Mouse (Mus musculus) heart, adult 11 months (tissue): Measurements from ENCODE around the gene Map2k1.
"Not testable (repeated sequence)": the region's sequence is repeated elsewhere in the genome, so short reads cannot be mapped to it uniquely, and the experiment has no call there.

Experiments
- DNase-seq: peaks from one replicate; pipeline ENCODE4 v3.0.0; 2022

Gene Map2k1

DNA sequence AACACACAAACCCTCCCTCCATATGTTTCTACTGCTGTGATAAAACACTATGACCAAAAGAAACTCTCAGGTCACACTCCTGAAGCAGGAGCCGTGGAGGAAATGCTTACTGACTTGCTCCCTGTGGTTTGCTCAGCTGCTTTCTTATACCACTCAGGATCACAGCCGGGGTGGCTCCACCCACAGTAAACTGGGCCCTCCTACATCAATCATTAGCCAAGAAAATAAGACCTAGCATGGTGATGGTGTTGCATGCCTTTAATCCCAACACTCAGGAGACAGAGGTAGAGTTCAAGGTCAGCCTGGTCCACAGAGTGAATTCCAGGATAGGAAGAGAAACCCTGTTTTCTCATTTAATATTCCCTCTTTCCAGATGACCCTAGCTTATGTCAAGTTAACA lies 53.5 kb downstream of the Map2k1 start:
- no peak for DNase-seq

DNA sequence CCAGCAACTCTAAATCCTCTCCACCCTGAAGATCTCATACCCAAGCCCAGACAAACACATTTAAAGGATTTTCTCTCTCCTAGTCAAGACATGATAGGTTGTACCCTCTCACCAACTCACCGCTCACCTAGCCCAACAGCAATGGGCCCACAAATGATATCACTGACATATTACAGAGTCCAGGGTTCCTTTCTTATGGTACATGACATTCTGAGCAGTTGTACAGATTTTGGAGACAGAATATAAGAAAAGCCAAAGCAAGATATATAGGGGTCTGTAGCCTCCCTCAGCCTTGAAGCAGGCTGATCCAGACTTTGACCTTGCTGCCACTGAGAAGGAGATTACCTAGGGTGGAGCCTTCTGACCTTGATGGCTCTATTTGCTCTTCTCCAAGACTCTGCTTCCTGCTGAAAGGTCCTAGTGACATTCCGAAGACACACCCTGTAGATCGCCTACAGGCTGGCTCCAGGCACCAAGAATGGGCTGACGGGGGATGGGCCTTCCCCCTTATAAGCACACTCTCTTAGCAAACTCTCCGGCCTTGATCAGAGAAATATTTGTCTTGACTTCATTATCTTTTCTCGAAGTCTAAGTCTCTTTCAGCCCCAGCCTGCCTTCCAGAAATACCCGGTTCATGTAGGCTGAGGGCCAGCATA lies 54.5 kb downstream of the Map2k1 start:
- DNase-seq: not testable (repeated sequence)

DNA sequence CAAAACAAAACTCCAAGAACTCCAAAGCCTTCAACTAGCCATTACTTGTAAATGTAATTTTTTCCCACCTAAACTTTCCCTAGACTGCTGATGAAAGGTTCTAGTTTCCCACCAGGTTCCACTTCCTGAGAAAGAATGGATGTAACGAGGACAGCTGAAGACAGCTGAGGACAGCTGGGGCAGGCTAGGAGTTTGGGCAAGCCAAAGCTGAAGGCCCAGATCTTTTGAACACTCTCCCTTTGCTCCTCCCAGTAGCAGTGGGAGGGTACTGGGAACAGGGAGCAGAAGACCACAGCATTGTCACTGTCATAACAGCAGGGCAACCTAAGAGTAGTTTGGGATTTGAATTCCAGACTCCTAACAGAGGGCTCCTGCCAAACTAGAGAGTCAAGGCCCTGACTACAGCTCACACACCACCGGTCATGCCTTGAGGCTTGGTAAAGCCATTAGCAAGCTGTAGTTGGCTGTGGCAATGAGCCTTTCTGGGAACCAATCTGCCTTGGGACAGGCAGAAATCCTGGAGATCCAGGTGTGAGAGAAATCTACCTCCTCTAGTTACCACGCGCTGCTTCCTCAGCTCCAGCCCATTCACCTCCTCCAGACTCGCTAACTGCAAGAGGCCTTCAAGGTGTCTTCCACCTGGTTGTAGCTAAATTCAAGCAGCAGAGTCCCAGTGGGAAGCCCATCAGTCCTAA lies 55.2 kb downstream of the Map2k1 start:
- peak; percentile 90 for DNase-seq

DNA sequence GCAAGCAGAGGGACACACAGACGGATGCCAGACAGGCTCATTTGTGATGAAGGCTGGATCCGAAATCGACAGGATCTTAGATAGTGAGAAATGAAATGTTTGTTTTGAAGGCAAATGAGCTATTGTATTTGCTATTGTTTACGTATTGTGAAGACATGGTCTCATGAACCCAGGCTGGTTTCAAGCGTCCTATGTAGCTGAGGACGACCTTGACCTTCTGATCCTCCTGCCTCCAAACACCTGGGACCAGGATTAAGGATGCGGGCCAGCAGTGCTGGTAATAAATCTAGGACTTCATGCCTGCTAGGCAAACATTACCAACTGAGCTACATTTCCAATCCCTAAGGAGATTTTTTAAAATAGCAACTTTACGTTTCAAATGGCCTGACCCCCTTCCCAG lies 55.9 kb downstream of the Map2k1 start:
- no peak for DNase-seq

DNA sequence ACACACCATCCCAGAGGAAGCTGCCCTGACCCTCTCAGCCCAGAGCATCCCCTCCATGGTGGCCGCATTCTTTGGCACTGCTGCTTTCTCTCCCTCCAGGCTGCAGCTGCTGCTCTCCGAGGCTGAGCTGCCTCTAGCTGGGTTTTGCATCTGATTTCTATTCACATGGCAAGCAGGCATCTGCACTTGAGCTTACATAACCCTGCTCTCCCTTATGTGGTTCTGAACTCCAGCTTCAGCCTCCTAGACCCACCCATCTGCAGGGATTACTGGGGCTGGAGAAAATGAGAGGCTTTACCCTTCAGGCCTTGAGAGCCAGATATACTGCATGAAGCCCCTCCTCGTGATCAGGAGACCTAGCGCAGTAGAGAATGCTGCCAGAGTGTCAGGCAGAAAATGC lies 57.9 kb downstream of the Map2k1 start:
- DNase-seq: peak; percentile 91

DNA sequence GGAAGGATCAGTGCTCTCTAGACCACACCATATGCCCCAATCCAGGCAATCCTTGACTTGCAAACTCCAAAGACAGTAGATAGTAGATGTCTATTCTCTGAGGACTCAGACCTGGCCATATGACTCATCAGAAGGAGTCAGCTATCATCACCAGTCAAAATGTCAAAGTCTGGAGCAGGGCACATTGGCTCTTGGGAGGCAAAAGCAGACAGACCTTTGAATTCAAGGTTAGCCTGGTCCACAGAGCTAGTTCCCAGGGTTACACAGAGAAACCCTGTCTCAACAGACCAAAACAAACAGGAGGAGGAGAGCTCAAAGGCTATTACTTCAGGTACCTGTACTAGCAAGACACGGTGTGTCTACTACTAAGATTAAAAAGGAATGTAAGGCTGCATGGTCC lies 59.6 kb downstream of the Map2k1 start:
- DNase-seq: no peak

DNA sequence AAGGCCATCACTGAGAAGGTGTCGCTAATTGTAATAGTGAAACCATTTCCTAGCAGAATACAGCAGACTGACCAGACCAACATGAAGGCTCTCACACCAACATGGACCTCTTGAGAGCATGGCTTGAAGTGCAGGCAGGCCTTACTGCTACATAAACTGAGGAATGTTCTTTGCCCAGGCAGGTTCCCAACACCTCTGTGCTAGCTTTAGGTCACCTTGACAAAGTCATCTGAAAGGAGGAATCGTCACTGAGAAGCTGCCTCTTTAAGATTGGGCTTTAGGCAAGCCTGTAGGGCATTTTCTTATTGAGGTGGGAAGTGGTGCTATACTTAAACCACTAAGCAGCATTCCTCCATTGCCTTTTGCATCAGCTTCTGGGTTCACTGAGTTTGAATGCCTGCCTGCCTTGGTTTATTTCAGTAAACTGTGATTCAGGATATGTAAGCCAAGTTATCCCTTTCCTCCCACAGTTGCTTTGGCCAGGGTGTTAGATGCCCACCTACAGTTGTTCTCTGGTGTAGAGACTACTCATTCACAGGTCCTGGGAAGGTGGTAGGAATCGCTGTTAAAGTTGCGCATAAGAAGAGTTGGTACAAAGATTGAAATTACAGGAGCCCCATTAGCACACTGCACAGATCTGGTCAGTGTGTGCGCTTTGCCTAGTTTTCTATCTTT lies 69.1 kb downstream of the Map2k1 start:
- DNase-seq: no peak

DNA sequence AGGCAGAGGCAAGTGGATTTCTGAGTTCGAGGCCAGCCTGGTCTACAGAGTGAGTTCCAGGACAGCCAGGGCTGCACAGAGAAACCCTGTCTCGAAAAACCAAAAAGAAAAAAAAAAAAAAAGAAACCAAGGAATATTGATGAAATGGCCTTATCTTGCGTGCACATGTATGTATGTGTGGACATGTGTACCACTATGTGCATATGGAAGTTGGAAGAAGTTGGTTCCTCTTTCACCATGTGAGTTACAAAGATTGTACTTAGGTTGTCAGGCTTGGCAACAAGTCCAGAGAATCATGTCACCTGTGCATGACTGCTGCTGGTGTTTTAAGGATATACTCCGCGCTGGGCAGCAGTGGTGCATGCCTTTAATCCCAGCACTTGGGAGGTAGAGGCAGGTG lies 70.1 kb downstream of the Map2k1 start:
- not testable (repeated sequence) for DNase-seq

DNA sequence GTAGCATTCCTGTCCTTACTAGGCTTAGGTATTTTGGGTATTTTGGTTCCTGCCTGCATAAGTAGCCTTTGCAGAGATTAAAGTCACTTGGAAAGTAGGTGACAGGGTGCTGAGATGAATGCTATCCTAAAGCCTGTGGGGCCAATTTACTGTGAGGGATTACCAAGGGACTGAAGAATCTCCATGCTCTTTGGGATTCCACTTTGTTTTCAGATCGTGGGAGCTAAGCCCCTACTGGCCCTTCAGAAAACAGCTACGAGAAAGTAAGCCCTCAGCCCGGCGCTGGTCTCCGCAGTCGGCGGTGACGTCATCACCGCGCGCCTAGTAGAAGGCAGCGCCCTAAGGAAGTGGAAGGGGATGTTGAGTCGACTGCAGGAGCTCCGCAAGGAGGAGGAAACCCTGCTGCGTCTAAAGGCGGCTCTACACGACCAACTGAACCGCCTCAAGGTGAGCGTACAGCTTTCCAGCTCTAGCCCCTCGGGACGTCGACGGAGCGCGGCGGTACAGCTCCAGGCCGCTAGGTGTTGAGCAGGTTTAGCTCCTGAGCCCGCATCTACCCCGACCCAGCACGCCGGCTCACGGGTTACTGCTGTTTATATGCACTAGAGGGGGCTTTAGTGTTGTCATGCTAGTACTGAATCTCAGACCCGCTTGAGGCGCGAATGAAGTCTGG lies 74.3 kb downstream of the Map2k1 start, which contains the start of gene Snapc5:
TSS of gene Snapc5 (plus strand) at position 301 of the 673 bp plus-strand sequence.
- DNase-seq: peak; percentile 99

DNA sequence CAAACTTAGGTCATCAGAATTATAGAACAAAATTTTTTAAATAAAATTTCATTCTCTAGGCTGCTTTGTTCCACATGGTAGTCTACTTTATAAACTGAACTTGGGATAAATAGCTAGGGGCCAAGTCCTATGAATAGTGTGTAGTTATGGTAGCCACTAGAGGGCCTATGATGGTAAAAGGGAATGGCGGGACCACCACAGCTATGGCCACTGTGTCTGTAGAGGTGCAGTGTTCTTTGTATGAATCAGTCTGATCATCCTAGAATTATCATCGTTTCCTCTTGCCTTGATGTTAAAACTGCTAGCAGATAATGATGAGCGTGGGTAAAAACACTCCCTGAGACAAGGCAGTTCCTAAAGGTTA lies 74.8 kb downstream of the Map2k1 start:
- no peak for DNase-seq

DNA sequence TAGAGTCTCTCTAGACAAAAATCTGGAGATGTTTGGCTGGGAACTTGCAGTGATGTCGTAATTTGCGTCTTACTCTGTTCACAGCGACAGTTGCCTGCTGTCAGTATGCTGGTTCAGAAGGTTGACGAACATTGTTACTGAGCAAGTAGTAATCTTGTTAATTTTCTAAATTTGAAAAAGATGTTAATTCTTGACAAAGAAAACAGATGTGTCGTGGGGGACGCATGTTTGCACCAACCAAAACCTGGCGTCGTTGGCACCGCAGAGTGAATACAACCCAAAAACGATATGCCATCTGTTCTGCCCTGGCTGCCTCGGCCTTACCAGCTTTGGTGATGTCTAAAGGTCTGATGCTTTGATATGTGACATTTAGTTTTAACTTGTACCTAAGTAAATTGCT lies 78.1 kb downstream of the Map2k1 start:
- no peak for DNase-seq

DNA sequence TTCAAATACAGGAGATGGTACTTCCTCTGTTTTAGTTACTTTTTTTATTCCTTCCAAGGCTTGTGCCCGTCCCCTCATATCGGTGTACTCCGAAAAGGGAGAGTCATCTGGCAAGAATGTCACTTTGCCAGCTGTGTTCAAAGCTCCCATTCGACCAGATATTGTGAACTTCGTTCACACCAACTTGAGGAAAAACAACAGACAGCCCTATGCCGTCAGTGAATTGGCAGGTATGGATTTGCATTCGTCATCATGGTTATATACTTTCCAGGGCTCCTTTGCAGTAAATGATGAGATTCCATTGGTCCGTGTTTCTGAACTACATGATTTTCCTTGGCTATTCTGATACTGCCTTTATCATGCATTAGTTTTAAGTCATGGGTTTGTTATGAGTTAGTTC lies 78.7 kb downstream of the Map2k1 start:
- no peak for DNase-seq

DNA sequence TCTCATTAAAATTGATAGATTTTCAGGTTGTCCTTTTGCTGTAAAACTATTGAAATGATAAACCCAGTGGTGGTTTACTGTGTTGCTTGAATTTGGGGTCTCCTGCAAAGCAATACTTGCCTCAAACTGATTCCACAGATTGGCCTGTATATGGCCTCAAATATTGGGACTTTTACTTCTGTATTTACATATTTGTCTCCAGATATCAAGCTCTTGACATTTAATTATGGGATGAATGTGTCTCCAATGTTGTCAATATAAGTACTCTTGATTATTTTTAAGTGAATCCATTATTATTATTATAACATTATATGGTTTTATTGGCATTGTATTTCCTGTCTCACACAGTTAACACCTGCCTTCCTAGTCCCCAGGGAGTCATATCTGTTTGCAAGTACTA lies 79.1 kb downstream of the Map2k1 start:
- no peak for DNase-seq

DNA sequence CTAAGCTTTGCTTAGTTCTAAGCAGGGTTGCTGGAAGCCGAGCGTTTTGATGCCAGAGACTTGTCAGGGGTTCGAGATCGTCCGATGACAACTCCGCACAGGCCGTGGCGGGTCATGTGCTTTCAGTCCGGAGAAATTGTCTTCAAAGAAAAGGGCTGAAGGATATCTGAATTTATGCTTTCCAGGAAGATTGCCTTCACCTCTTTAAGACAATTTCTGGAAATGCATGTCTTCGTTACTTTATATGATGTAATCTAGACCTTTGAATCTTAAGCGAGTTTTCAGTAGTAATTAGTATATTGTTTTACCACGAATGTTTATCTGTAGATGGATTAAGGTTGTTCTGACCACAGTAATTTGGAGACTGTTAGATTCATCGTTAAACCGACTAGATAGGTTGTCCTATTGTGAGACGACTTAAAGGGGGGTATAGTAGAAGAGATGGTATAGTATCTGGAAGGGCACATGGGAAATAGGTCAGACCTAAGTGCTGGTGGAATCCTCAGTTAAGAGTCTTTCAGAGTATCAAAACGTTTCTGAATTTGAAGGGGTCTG lies 79.7 kb downstream of the Map2k1 start:
- DNase-seq: no peak

DNA sequence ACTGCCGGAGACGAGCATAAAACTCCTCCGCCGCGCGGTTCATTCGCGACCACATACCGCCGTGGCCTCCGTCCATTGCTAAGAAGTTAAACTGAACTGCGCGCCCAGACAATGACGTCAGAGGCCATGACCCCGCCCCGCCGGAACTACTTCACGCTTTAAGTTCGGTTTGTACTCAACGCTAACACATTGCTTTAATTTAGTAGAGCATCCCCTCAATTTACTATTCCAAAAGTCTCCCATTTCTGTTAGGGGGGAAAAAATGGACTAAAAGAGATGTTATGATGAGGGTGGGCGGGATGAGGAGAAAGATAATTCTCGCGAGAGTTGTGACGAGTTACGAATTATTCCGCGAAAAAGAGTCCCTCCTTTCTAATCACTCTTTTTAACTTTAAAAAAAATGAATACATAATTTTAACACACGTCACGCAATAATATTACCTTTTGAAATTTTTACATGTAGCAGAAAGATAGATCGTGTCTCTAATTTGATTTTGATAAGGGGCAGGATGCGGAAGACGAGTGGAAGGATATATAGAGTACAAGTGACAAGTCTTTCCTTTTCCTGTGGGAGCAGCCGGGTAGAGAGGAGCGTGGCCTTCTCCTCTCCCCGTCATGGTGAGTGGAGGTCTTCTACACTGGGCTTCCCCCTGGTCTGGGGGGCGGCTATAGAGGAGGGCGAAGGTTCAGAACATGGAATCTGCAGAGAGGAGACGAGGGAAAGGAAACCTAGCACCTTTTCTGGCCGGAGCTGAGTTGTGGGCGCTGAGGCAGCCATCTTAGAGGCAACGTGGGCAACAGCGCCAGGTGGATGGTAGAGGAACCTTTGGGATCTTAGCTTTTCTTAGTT lies 80.4 kb downstream of the Map2k1 start, which contains the start of the genes Zwilch and Rpl4:
TSS of gene Zwilch (minus strand) at position 289 of the 850 bp plus-strand sequence.
TSS of gene Rpl4 (plus strand) at position 560 of the 850 bp plus-strand sequence.
- peak; percentile 98 for DNase-seq

DNA sequence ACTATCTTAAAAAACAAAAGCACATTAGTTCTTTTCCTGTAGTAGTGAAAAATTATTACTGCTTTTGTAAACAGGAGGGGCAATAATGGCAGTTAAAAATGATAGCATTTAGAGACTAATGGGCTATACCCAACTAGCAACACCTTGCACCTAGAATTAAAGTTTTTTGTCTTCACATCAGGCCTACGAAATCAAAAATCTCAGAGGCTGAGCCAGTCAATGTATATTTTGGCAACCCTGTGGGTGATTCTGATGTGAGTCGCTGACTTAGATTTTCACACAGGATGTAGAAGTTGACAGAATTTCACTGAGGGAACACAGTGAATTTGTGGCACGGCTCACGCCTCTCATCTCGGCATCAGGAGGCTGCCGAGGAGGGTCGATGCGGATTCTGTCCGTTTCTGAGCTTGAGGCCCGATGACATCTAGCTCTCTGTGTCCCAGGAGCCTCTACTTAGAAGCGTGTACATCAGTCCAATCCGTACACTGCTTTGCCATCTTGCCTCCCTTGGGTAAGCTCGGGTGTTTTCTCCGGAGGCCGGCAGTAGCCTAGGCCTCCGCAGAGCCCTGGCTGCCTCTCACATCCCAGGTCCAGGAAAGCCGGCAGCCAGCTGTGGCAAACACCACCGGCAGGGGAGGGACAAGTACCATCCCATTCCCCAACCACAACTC lies 81.2 kb downstream of the Map2k1 start:
- DNase-seq: peak; percentile 63

DNA sequence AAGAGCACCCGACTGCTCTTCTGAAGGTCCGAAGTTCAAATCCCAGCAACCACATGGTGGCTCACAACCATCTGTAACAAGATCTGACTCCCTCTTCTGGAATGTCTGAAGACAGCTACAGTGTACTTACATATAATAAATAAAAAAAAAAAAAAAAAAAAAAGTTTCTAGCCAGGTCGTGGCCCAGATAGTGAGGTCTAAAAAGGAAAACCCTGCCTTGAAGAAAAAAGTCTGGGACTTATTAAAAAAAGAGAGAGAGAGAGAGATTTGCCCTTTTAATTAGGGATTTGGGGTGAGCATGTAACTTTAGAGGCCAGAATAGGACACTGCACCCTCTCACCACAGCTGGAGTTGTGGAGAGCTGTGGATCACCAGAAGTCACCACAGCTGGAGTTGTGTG lies 83.5 kb downstream of the Map2k1 start:
- not testable (repeated sequence) for DNase-seq

DNA sequence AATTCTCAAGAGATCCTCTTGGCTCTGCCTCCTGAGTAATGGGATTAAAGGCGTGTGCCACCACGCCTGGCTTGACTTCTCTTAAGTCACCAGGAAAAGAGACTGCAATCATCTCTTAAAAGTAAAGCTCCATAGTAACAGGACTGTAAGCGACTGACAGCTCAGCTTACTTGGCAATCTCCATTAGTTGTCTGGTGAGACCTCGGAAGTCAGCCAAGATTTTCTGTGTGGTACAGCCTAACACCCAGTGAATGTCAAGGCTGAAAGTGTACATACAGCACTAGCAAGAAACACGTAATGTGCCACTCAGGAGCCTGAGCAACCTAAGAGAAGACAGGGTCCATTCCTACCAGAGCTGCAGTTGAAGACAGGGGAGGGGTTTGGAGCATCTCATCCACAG lies 93.0 kb downstream of the Map2k1 start:
- DNase-seq: no peak

DNA sequence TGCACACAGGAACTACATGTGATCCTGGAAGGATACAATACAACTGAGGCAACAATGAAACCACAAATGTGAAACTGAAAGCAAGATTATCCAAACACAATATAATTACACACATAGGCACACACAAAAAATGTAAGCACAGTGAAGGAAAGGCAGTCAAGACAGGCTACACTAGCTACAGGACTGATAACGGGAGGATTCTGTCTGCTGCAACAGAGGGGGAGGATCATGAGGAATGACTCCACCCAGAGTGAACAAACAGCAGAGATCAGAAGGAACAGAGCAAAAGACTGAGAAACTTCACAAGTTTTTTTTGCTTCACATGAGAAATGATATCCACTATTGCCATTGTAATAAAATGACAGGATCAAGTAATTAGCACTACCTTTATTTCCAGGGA lies 96.8 kb downstream of the Map2k1 start:
- DNase-seq: no peak

DNA sequence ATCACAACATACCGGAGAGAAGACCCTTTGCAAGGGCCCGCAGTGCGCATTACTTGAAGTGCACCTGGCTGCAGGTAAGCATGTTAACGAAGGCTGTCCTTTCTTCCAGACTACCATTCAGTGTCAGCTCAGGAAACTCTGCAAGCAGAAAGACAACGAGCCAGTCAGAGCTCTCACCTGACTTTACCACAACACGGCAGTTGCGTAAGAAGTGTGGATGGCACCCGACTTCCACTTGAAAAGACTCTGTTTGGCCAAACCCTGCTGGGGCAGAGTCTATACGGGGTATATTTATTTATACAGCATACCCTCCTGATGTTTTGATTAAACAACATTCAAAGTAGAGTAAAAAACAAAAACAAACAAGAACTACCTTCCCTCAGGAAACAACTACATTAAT lies 113.6 kb downstream of the Map2k1 start:
- no peak for DNase-seq

DNA sequence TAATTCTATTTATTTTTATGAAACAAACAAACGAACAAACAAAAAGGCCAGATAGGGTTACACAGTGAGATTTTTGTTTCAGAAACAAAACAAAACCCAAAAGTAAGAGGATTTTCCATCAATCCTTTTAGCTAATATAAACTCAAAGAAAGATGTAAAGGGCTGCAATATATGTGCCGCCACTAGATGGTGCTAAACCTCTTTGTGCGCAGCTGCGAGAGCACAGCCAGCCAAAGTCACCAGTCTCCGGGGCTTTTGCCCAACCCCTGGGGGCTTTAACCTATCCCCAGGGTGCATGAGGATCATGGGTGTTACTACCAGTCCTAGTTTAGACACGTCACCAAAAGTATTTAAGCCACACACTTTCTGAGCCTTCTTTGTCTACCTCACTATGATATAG lies 114.5 kb downstream of the Map2k1 start:
- not testable (repeated sequence) for DNase-seq
